Mouse (Mus musculus): Measurements from ENCODE around the gene Bsg. TPM values are rescaled to one million over a fixed set of nuclear protein-coding genes. Genes with fewer than 3 reads are reported as not detected.

Gene Bsg
- polyA plus RNA-seq, 1 experiment from 2014 or later: 937 TPM

DNA sequence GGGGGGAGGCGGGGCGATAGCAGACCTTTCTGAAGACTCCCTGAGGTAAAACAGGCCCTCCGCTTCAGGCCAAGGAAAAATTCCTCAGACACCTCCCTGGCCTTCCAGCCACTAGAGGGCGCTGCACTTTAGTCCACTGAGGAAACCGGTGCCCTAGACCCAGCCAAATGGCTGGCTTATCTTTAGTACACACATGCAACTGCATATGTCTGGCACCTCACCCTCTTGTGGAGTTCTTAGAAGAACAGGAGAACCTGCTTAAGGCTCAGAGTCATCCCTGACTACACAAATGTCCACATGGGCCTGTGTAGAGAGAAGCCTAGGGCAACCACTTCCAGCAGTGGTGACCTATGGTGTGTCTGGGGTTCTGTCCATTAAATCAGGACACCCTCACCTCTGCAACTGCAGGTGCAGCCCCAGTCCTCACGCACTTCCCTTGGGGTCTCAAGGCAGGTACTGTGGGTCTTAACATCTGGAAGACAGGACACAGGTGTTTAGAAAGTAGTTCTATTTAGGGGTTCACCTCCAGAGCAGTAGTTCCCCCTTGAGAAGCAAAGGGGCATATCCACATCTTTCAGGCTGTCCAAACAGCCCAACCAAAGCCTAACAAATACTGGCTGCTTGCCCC is 8.3 kb downstream of the Bsg start:
- Histone ChIP-seq H3K4me2 (replicated peaks; ENCODE audit: low read depth) (no peak overlapping the region), H3K4me3 (ENCODE audit: low read depth, low read length) (no peak overlapping the region), H3K27me3 (replicated peaks; ENCODE audit: control insufficient read depth, insufficient read depth, low read length) (peaks cover 19% of the 10 kb centered on the region), H3K27ac (ENCODE audit: low read depth, low read length) (no peak overlapping the region), H3K36me3 (ENCODE audit: control insufficient read depth, insufficient read depth) (peaks cover 38% of the 10 kb centered on the region), H3K9me3 (ENCODE audit: control insufficient read depth) (no peaks in the 10 kb centered on the region), H3K4me1 (replicated peaks; ENCODE audit: control insufficient read depth, insufficient read depth, low read length) (peaks cover under 1% of the 10 kb centered on the region; the same call in 1 of the 2 replicates), H3K9ac (ENCODE audit: low read depth, low read length) (no peak overlapping the region)
- ATAC-seq: peak; percentile 42
- WGBS: 9% methylated on average over 6 of the region's 6 CpGs
- TF ChIP-seq CTCF (IDR thresholded peaks at IDR 0.05; ENCODE audit: low read depth): peak; percentile 83

- Histone ChIP-seq H3K9ac (ENCODE audit: low read depth, low read length) (no peak overlapping the region), H3K4me2 (replicated peaks; ENCODE audit: low read depth) (no peak overlapping the region), H3K36me3 (ENCODE audit: control insufficient read depth, insufficient read depth) (peaks cover 38% of the 10 kb centered on the region), H3K4me1 (replicated peaks; ENCODE audit: control insufficient read depth, insufficient read depth, low read length) (no peaks in the 10 kb centered on the region; the same call in 1 of the 2 replicates), H3K4me3 (ENCODE audit: low read depth, low read length) (no peak overlapping the region), H3K27ac (ENCODE audit: low read depth, low read length) (no peak overlapping the region), H3K9me3 (ENCODE audit: control insufficient read depth) (no peaks in the 10 kb centered on the region), H3K27me3 (replicated peaks; ENCODE audit: control insufficient read depth, insufficient read depth, low read length) (peaks cover 24% of the 10 kb centered on the region)
- no peak for TF ChIP-seq CTCF (IDR thresholded peaks at IDR 0.05; ENCODE audit: low read depth)
- WGBS: 33% methylated on average over 1 of the region's 1 CpGs
- no peak for ATAC-seq
These were observed 8.9 kb downstream of the Bsg start for GRCm38 (mm10) chr10:79713163-79713562.

GRCm38 (mm10) chr10:79714996-79715395 is 10.7 kb downstream of the Bsg start:
- 69% methylated on average over 4 of the region's 4 CpGs for WGBS
- Histone ChIP-seq H3K27me3 (replicated peaks; ENCODE audit: control insufficient read depth, insufficient read depth, low read length) (peaks cover 32% of the 10 kb centered on the region), H3K4me1 (replicated peaks; ENCODE audit: control insufficient read depth, insufficient read depth, low read length) (no peaks in the 10 kb centered on the region; the same call in 1 of the 2 replicates), H3K9me3 (ENCODE audit: control insufficient read depth) (no peaks in the 10 kb centered on the region), H3K27ac (ENCODE audit: low read depth, low read length) (no peak overlapping the region), H3K9ac (ENCODE audit: low read depth, low read length) (no peak overlapping the region), H3K4me3 (ENCODE audit: low read depth, low read length) (no peak overlapping the region), H3K36me3 (ENCODE audit: control insufficient read depth, insufficient read depth) (peaks cover 20% of the 10 kb centered on the region), H3K4me2 (replicated peaks; ENCODE audit: low read depth) (no peak overlapping the region)
- ATAC-seq: no peak
- no peak for TF ChIP-seq CTCF (IDR thresholded peaks at IDR 0.05; ENCODE audit: low read depth)

DNA sequence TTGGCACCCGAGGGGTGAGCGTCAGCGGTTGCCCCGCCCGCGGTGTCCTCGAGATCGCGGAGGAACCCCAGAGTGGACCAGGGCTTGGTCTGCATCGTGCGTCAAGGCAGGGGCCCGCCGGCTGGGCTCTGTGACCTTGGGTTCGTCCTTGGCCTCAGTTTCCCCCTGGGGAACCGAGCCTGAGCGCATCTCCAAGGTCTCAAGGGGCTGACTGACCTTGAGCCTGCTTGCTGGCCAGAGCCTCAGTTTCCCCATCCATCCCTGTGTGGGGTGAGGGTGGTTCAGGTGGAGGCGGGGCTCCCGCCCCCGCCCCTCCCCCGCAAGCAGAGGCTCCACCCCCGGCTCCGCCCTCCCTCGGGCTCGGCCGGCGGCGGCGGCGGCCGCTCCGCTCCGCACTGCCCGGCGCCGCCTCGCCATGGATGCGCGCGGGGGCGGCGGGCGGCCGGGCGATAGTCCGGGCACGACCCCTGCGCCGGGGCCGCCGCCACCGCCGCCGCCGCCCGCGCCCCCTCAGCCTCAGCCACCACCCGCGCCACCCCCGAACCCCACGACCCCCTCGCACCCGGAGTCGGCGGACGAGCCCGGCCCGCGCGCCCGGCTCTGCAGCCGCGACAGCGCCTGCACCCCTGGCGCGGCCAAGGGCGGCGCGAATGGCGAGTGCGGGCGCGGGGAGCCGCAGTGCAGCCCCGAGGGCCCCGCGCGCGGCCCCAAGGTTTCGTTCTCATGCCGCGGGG is 12.1 kb downstream of the Bsg start, which contains the start of gene Hcn2:
Gene Hcn2 (plus strand): TSS at position 381 of the 734 bp plus-strand sequence.
- Histone ChIP-seq H3K4me2 (replicated peaks; ENCODE audit: low read depth) (peak within 1 kb of the TSS; percentile 99), H3K4me3 (ENCODE audit: low read depth, low read length) (peak within 1 kb of the TSS; percentile 58), H3K36me3 (ENCODE audit: control insufficient read depth, insufficient read depth) (peaks cover 6% of the 10 kb centered on the region), H3K4me1 (replicated peaks; ENCODE audit: control insufficient read depth, insufficient read depth, low read length) (no peaks in the 10 kb centered on the region; the same call in 1 of the 2 replicates), H3K9me3 (ENCODE audit: control insufficient read depth) (no peaks in the 10 kb centered on the region), H3K27me3 (replicated peaks; ENCODE audit: control insufficient read depth, insufficient read depth, low read length) (peaks cover 32% of the 10 kb centered on the region), H3K9ac (ENCODE audit: low read depth, low read length) (no peak within 1 kb of the TSS), H3K27ac (ENCODE audit: low read depth, low read length) (no peak within 1 kb of the TSS)
- peak; percentile 11; the same call in 1 of the 2 replicates for ATAC-seq
- WGBS: 4% methylated on average over 43 of the region's 91 CpGs
- no peak for TF ChIP-seq CTCF (IDR thresholded peaks at IDR 0.05; ENCODE audit: low read depth)

DNA sequence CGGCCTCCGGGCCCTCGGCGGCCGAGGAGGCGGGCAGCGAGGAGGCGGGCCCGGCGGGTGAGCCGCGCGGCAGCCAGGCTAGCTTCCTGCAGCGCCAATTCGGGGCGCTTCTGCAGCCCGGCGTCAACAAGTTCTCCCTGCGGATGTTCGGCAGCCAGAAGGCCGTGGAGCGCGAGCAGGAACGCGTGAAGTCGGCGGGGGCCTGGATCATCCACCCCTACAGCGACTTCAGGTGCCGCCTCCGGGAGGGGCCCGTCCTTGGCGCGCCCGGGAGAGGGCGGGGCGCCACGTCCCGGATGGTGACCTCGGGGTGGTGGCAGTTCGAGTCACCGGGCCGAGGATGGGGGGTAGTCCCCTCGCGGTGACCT is 12.7 kb downstream of the Bsg start:
- TF ChIP-seq CTCF (IDR thresholded peaks at IDR 0.05; ENCODE audit: low read depth): no peak
- H3K27ac ChIP-seq (ENCODE audit: low read depth, low read length): no peak overlapping the region

DNA sequence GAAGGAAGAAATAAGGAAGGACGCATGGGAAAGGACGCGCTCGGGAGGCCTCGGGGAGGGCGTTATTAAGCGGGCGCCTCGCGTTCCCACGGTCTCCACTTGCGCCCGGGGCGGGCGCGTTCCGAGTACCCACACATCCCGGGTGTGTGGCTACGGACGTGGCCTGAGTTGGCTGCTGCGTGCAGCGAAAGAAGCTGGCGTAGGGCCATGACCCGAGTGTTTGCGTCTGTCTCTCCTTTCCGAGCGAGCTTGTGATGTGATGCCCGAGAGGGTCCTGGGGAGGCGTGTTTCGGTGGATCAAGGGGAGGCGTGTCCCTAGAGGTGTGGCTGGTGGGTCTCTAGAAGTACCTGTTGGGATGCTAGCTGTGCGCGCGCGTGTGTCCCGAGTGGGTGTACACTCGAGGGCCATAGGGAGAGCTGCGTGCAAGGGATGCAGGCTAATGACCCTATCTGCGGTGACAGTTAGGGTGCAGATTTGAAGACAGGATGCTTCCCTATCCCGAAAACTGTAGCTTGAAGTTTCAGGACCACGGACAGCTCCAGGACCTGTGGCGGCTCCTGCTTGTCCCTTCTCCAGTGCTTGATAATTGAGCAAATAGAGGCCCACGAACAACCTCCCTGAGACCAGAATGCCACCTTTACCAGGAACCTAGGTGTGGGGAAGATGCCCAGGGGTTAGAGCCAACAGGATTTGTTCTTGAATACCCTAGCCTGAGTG is 13.5 kb downstream of the Bsg start:
- no peaks in the 10 kb centered on the region; the same call in 1 of the 2 replicates for H3K4me1 ChIP-seq (replicated peaks; ENCODE audit: control insufficient read depth, insufficient read depth, low read length)
- 2% methylated on average over 43 of the region's 43 CpGs for WGBS
- TF ChIP-seq CTCF (IDR thresholded peaks at IDR 0.05; ENCODE audit: low read depth): no peak
- peak overlapping the region; percentile 58 for H3K4me3 ChIP-seq (ENCODE audit: low read depth, low read length)
- H3K36me3 ChIP-seq (ENCODE audit: control insufficient read depth, insufficient read depth): no peaks in the 10 kb centered on the region
- no peak overlapping the region for H3K27ac ChIP-seq (ENCODE audit: low read depth, low read length)
- H3K27me3 ChIP-seq (replicated peaks; ENCODE audit: control insufficient read depth, insufficient read depth, low read length): peaks cover 32% of the 10 kb centered on the region
- 0 out of 2 replicates have a peak, but pooled peaks have one; percentile 14 for ATAC-seq
- no peaks in the 10 kb centered on the region for H3K9me3 ChIP-seq (ENCODE audit: control insufficient read depth)
- H3K9ac ChIP-seq (ENCODE audit: low read depth, low read length): no peak overlapping the region
- peak overlapping the region; percentile 99 for H3K4me2 ChIP-seq (replicated peaks; ENCODE audit: low read depth)

More for the DNA sequence above, 12.7 kb downstream of the Bsg start:
- Histone ChIP-seq H3K9ac (ENCODE audit: low read depth, low read length) (no peak overlapping the region), H3K4me2 (replicated peaks; ENCODE audit: low read depth) (peak overlapping the region; percentile 99), H3K27me3 (replicated peaks; ENCODE audit: control insufficient read depth, insufficient read depth, low read length) (peaks cover 32% of the 10 kb centered on the region), H3K4me3 (ENCODE audit: low read depth, low read length) (peak overlapping the region; percentile 58), H3K9me3 (ENCODE audit: control insufficient read depth) (no peaks in the 10 kb centered on the region), H3K4me1 (replicated peaks; ENCODE audit: control insufficient read depth, insufficient read depth, low read length) (no peaks in the 10 kb centered on the region; the same call in 1 of the 2 replicates), H3K36me3 (ENCODE audit: control insufficient read depth, insufficient read depth) (peaks cover under 1% of the 10 kb centered on the region; the same call in 1 of the 2 replicates)
- no peak for ATAC-seq
- WGBS: 1% methylated on average over 28 of the region's 44 CpGs

Data from intestine, postnatal 0 days (tissue).